ENCODE assay signal across 40 mouse cellular contexts in the genomic region with DNA sequence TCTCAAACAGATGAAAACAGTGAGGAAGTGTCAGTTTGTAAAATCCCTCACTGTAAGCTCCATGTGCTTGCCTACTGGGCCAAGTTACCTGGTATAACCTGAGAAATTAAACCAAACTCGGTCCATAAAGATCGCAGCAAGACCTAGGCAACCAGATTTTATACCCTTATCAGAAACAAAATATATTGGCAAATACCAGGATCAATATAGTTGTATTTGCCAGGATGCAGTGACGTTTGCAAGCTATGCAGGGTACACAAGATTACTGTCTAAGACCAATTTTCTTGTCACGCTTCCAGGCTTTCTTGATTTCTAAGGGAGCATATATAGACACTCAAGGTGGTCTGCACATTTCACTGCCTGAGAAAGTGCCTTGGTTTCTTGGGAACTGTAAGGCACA. TPM values are rescaled to one million over a fixed set of nuclear protein-coding genes. Genes with fewer than 3 reads are reported as not detected.
"Had no signal": no experiment of that assay in that cellular context is flagged by ENCODE, and none has a peak within 500 bp of the region (broad histone marks: within the 10 kb centered on the region; RNA-seq: fewer than 3 reads in every experiment).

No protein-coding gene starts in this region.

- H3K4me2 ChIP-seq: embryonic facial prominence, embryonic 12.5 days; embryonic facial prominence, embryonic 13.5 days; embryonic facial prominence, embryonic 15.5 days; forebrain, embryonic 12.5 days; forebrain, embryonic 13.5 days; forebrain, embryonic 15.5 days had no signal

- ATAC-seq: forebrain, embryonic 13.5 days; forebrain, embryonic 14.5 days; forebrain, embryonic 15.5 days; forebrain, embryonic 16.5 days; forebrain, postnatal 0 days had no signal

- H3K27me3 ChIP-seq: embryonic facial prominence, embryonic 15.5 days; forebrain, embryonic 15.5 days had no signal

- H3K36me3 ChIP-seq: embryonic facial prominence, embryonic 10.5 days; embryonic facial prominence, embryonic 12.5 days; embryonic facial prominence, embryonic 13.5 days; embryonic facial prominence, embryonic 15.5 days; forebrain, embryonic 10.5 days; forebrain, embryonic 12.5 days; forebrain, embryonic 15.5 days had no signal

- H3K9ac ChIP-seq: embryonic facial prominence, embryonic 12.5 days; embryonic facial prominence, embryonic 13.5 days; embryonic facial prominence, embryonic 15.5 days; forebrain, embryonic 12.5 days; forebrain, embryonic 13.5 days; forebrain, embryonic 15.5 days; forebrain, postnatal 0 days had no signal

- H3K4me1 ChIP-seq: embryonic facial prominence, embryonic 10.5 days; embryonic facial prominence, embryonic 12.5 days; embryonic facial prominence, embryonic 13.5 days; embryonic facial prominence, embryonic 15.5 days; forebrain, embryonic 10.5 days; forebrain, embryonic 12.5 days; forebrain, embryonic 13.5 days had no signal

- H3K4me3 ChIP-seq: embryonic facial prominence, embryonic 10.5 days; embryonic facial prominence, embryonic 12.5 days; embryonic facial prominence, embryonic 13.5 days; embryonic facial prominence, embryonic 15.5 days; erythroblast, embryonic 14.5 days; forebrain, embryonic 10.5 days; forebrain, embryonic 12.5 days; forebrain, embryonic 13.5 days; forebrain, embryonic 15.5 days; gastrocnemius, adult 2 months; heart, adult 2 months had no signal

- H3K9me3 ChIP-seq: embryonic facial prominence, embryonic 10.5 days; embryonic facial prominence, embryonic 12.5 days; embryonic facial prominence, embryonic 13.5 days; embryonic facial prominence, embryonic 15.5 days; forebrain, embryonic 10.5 days; forebrain, embryonic 12.5 days; forebrain, embryonic 13.5 days; forebrain, embryonic 15.5 days had no signal

- H3K27ac ChIP-seq: embryonic facial prominence, embryonic 10.5 days; embryonic facial prominence, embryonic 12.5 days; embryonic facial prominence, embryonic 13.5 days; embryonic facial prominence, embryonic 15.5 days; forebrain, embryonic 10.5 days; forebrain, embryonic 12.5 days; forebrain, embryonic 13.5 days; forebrain, embryonic 15.5 days; gastrocnemius, adult 2 months; heart, adult 2 months had no signal

- DNase-seq: cerebellum, adult 8-10 months; cerebellum, adult 9-10 months; cerebellum, adult 9-11 months; cerebellum, postnatal 10 days; cerebellum, postnatal 14 days; cerebellum, postnatal 25 days; cerebellum, postnatal 36 days; embryo, embryonic 11 days; forebrain, postnatal 0 days; gastrocnemius, adult 2 months; gastrocnemius, postnatal 10 days; gastrocnemius, postnatal 14 days; gastrocnemius, postnatal 25 days; gastrocnemius, postnatal 36 days; heart, adult 11 months; heart, adult 18-20 months; heart, adult 2 months had no signal

RNA-seq across cellular contexts. Expression of a gene that starts 10.0 kb away (rescaled TPM):
- total RNA-seq: common myeloid progenitor, adult 5-6 weeks; forebrain, postnatal 0 days; gastrocnemius, adult 8-10 months; gastrocnemius, postnatal 10 days; gastrocnemius, postnatal 14 days; gastrocnemius, postnatal 25 days; gastrocnemius, postnatal 4 days; granulocyte monocyte progenitor cell, adult 5-6 weeks had no signal
- polyA plus RNA-seq: cortical plate, adult 2 months; erythroblast, embryonic 14.5 days; forebrain, embryonic 11.5 days; forebrain, embryonic 14.5 days; forebrain, postnatal 0 days; frontal cortex, adult 2 months had no signal

RNA-seq across cellular contexts. Expression of a gene that starts 34.7 kb away (rescaled TPM):
- total RNA-seq: common myeloid progenitor, adult 5-6 weeks; granulocyte monocyte progenitor cell, adult 5-6 weeks had no signal
- polyA plus RNA-seq: erythroblast, embryonic 14.5 days had no signal

RNA-seq across cellular contexts. Expression of a gene that starts 36.7 kb away (rescaled TPM):
- total RNA-seq: common myeloid progenitor, adult 5-6 weeks; forebrain, postnatal 0 days; gastrocnemius, adult 18-20 months; gastrocnemius, adult 2 months; gastrocnemius, adult 8-10 months; gastrocnemius, postnatal 10 days; gastrocnemius, postnatal 14 days; gastrocnemius, postnatal 25 days; gastrocnemius, postnatal 36 days; gastrocnemius, postnatal 4 days; granulocyte monocyte progenitor cell, adult 5-6 weeks; heart, adult 18-20 months; heart, adult 2 months; heart, adult 8-10 months had no signal
- polyA plus RNA-seq: cortical plate, adult 2 months; embryonic facial prominence, embryonic 10.5 days; embryonic facial prominence, embryonic 11.5 days; embryonic facial prominence, embryonic 12.5 days; embryonic facial prominence, embryonic 13.5 days; embryonic facial prominence, embryonic 14.5 days; embryonic facial prominence, embryonic 15.5 days; erythroblast, embryonic 14.5 days; forebrain, embryonic 10.5 days; forebrain, embryonic 11.5 days; forebrain, embryonic 12.5 days; forebrain, embryonic 13.5 days; forebrain, embryonic 14.5 days; forebrain, embryonic 15.5 days; forebrain, embryonic 16.5 days; forebrain, postnatal 0 days; frontal cortex, adult 2 months; gonadal fat pad, adult 2 months; heart, adult 2 months had no signal
